Mouse (Mus musculus) heart, postnatal 25 days (tissue): Measurements from ENCODE around the gene Stag2. TPM values are rescaled to one million over a fixed set of nuclear protein-coding genes. Genes with fewer than 3 reads are reported as not detected.

Experiments
- DNase-seq: peaks from one replicate; pipeline ENCODE4 v3.0.0; 2022; ENCODE audit warnings: low spot score
- intact Hi-C: fragments of 180-260 bp; cut with DNase I; formaldehyde crosslinking; loops from one replicate; pipeline ENCODE4 v1.15.1; 2025
- total RNA-seq, 2 experiments: library from RNA; stranded (reverse); gene quantifications; 2 replicates each; pipeline ENCODE4 v1.2.3; 2021

Gene Stag2
- 10 to 100 TPM; 39.9 to 46.0 TPM for total RNA-seq

DNA sequence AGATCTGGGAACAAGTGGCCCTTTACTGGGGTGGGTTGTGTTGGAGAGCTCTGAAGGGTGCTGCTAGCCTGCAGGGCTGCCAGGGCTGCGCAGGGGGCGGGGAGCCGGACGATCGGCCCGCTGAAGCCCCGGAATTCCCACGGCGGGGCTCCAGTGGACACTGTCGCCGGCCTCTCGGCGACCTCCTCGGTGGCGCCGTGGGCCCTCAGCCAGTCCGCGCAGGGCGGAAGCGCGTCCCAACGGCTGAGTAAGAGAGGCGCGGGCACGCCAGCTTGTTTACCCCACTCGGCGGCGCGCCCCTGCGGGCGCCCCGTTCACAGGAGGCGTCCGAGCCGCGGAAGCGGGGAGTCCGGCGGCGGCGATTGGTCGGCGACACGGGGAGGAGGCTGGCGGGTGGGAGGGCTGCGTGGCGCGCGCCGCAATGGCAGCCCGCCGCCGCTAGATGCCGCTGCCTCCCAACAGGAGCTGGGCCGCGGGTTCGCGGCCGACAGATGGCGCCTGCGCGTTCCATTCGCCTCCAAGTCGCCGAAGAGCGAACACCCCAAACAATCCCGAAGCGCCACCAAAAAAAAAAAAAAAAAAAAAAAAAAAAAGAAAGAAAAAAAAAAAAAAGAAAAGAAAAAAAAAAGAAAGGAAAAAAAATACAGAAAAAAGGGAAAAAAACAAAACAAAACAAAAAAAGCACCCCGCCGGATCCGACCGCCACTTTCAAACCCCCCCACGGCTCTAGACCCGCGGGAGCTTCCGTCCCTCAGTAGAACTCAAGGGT is at the start of gene Stag2:
Gene Stag2 (plus strand): TSS at position 530 of the 769 bp plus-strand sequence.
- intact Hi-C loops, result loop anchor here (2.0 kb wide), 3 partner anchors 80 to 116 kb away; partner anchors contain the start of gene Xiap
- peak; percentile 85 for DNase-seq

DNA sequence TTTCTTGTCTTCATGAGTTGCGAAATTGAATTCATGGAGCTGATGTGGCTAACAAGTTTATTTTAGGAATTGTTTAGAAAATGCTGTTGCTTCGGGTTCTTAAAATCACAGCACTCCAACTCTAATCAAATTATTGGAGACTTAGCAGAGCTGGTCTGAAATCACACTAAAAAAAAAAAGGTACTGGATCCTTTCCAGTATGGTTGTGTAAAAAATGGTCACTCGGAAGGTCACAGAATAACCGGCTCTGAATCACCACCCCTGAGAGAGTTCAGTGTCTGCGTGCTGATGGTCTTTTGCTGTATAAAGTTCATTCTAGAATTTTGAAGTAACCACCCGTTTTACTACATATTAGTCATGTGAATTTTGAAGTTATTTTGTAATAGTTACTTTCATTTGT is 42.0 kb upstream of the Stag2 start:
- DNase-seq, result no peak
- intact Hi-C loops, result no loop called here

DNA sequence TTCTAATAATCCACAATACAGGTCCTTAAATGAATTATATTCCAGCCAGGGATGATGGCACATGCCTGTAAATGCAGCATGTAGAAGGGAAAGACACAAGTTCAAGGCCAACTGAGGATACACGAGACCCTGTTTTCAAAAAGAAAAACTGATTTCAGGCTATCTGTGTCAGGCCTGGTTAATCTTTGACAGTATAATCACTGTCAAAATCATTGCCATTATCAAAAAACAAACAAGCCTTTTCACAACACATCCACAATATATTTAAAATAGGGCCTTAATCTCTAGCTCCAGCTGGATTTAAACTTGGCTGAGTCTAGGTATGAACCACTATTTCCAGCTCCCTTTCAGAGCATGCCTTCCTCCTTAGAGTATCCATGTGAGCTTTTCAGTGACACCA is 38.5 kb upstream of the Stag2 start:
- intact Hi-C loops, result no loop called here
- DNase-seq, result no peak

DNA sequence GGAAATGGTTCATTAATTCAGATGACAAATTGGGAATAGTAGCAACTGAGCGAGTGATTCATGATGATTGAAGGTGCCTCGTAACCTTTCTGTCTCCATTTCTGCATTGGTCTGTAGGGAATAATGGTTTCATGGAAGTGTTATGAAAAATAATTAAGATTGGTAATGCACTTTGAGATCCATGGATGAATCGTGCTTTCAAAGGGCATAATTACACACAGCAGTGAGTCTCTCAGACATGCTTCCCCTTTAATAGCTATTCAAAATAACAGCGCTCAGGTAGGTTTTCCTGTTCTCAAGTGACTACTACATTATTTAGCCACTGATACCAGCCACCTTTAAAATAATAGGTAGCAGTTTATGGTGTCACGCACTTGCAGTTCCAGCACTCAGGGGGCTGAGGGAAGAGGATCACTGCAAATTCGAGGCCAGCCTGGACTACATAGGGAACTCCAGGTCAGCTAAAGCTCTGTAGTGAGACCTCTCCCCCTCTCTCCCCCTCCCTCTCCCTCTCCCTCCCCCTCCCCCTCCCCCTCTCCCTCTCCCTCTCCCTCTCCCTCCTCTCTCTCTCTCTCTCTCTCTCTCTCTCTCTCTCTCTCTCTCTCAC is 29.6 kb upstream of the Stag2 start:
- intact Hi-C loops, result no loop called here
- no peak for DNase-seq

DNA sequence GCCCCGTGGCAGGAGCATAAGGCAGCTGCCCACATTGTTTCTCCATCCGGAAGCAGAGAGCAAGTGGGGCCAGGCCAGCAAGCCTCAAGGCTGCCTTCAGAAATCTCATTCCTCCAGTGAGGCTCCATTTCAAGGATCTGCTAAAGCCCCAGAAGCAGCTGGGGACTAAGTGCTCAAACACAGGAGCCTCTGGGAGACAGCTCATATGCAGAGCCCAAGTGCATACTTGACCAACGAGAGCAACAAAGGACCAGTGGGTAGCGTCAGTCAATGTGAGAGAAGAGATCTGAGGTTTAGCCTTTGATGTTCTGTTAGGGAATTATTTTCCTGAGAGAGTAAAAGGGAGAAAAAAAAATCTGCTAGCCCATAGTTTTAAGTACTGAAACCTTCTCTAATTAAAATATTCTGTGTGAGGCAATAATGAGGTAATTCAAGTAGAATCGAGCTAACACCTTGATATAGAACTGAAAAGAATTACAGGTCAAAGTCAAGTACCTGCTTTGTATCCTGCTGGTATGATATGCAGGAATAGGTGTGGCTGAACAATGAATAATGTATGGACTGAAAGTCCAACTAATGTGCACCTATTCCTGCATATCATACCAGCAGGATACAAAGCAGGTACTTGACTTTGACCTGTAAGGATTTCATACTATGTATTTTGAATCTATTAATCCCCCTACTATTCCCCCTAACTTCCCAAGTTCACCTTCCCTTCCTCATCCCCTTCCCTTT is 24.0 kb upstream of the Stag2 start:
- no peak for DNase-seq
- intact Hi-C loops, result no loop called here

DNA sequence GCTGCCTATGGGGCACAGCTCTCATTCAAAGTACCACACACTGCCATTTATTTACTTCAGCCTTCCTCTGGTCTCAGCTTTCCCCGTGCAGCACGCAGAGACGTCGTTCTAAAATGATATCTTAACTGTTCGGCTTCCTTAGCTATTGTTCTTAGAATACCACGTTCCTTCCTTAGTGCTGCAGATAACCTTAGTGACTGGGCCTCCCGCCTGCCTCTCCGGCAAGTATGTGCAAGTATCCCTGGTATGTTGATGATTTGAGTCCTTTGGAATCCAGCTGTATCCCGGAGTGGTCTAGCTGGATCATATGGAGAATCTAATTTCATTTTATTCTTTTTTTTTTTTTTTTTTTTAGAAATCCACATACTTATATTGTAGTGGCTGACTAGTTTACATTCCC is 9.2 kb upstream of the Stag2 start:
- intact Hi-C loops, result loop anchor here (5.0 kb wide), 1 partner anchor 38 kb away; no protein-coding TSS in a partner anchor
- DNase-seq, result no peak

DNA sequence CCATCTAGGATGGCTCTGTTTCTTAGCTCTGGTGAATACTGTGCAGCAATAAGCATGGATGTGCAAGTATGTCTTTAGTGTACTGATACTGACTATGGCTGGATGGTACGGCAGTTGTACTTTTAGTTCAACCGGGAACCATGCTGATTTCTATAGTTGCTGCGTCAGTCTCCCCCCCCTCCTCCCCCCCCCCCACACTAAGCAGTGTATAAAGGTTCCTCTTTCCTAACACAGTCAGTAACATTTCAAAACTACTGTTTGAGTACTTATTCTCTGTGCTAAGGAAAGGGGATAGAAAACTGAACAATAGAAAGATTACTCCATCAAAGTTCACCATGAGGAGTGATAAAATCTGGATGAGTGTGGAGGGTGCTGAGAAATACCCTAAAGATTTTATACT is 6.5 kb upstream of the Stag2 start:
- intact Hi-C loops, result loop anchor here (5.0 kb wide), 1 partner anchor 40 kb away; no protein-coding TSS in a partner anchor
- DNase-seq, result no peak

DNA sequence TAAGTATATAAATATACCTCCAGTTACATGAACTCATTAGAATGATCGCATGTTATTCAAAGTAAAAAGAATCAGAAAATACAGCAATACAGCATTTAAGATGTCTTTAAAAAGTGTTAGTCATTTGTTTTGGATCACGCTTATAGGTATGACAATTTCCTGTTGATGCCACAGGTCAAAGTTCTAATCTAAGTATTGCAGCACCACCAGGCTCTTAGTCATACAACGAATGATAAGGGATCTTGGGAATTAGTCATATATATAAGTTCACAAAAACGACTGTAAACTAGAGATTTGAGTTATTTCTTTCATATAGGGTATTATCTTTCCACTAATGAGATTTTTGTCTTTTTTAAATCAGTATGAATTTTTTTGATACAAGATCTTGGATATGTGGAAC is 5.1 kb upstream of the Stag2 start:
- no peak for DNase-seq
- intact Hi-C loops, result loop anchor here (5.0 kb wide), 1 partner anchor 42 kb away; no protein-coding TSS in a partner anchor

DNA sequence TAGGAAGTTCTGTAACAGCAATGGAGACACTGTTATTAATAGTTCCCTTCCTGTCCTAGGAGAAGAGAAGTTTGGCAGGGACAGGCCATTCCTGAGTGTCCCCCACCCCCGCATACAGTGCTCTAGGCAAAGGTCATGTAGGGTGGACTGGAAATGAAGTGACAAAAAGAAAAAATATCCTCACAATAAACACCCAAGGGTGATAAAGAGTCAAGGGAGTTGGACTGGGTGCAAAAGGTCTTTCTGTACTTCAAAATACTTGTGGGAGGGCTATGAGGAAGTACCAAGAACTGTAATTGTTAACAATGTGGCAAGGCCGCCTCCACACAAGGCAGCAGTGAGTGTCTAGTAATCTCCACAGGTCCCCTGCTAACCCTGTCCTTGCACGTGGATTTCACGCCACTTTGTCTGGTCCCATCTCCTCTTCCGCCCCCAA is 1.1 kb upstream of the Stag2 start:
- intact Hi-C loops, result loop anchor here (2.0 kb wide), 3 partner anchors 79 to 115 kb away; partner anchors contain the start of gene Xiap

DNA sequence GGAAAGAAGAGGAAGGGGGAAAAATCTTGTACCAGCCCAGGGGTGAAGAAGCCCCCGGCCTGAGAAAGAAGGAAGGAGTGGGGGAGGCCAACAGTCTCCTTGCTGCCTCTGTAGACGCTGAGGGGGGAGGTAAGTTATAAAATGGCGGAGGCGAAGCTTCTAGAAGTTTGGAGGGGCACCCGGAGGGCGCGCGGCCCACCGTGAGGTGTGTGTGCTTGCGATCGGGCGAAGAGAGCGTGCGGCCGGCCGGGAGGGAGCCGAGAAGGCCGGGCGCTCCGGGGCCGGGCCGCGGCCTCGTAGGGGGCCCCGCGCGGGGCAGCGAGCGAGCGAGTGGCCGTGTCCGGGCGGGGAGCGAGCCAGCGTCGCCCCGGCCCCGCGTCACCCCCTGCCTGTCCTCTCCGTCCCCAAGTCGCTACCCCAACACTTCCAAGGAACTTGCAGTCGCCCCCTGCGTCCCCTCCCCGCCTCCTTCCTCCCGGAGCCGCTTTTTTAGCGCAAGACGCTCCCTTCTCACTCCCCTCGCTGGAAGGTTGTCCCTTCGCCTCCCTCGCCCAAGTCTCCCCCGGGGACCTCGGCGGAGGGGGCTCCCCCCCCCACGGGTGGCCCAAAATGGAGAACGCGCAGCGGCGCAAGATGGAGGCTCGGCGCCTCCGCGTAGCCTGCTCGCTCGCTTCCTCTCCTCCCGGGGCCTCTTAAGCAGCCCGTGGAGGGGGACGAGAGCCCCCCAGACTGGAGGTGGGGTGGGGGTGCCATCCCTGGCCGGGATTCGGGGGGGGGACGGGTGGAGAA is 634 bp downstream of the Stag2 start:
- peak; percentile 26 for DNase-seq
- intact Hi-C loops, result loop anchor here (2.0 to 5.0 kb wide), 4 partner anchors 81 to 117 kb away; partner anchors contain the start of gene Xiap

More for the DNA sequence above, 1.1 kb upstream of the Stag2 start:
- DNase-seq, result peak; percentile 2

DNA sequence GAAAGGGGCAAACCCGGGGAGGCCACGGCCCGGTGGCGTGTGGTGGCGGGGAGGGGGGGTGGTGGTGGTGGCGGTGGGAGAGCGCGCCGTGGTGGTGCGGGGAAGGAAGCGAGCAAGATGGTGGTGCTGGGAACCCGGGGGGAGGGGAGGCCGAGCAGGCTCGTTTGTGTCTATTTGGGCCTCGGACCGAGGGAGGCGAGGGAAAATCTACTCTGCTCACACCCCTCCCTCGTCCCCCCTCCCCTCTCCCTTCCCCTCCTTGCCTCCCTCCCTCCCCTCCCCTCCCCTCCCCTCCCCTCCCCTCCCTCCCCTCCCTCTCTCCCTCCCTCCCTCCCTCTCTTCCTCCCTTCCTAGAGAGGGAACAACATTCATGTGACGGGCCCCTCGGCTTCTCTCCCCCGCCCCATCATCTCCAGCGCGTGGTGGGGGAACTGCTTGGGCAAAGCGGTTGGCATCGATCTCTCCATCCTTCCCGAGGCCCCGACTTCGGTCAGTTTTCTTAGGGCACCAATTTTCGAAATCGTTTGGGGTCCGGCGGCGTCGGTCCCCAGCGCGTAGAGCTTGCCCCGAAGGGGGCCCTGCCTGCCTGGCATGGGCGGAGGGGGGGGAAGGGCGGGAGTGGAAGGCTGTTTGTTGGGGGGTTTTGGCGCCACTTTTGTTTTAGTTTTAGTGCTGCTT is 1.4 kb downstream of the Stag2 start:
- intact Hi-C loops, result loop anchor here (5.0 kb wide), 1 partner anchor 97 kb away; no protein-coding TSS in a partner anchor
- DNase-seq, result peak; percentile 40

DNA sequence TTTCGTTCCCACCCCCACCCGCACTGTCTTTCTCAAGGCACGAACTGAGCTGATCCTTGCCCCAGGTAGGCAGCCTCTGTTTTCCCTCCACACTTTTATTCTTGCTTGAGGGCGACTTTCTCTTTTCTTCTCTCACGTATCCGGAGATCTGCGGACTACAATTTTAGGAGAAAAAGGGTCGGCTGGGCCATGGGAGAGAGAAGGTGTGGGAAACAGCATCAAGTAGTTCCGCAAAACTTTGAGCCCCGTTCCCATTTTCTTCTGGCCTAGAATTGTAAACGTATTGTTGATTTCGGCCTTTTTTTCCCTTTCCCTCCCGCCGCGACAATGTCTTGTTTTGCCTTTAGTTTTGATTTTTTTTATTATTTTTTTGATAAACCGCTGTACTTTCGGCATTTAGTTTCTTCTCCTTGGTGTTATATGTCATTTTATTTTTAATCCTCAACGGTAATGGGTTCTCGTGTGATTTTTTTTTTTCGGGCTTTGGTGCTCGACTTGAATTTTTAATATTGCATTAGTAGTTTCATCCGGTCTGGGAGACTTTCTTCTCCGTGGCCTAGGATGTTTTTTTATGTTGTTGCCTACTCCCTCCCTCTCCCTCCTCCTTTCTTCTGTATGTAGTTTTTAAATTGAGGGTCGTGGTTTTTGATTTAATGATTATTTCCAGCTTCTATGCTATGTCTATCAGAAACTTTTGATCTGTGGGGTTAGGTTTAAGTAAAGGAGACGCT is 2.1 kb downstream of the Stag2 start:
- intact Hi-C loops, result loop anchor here (5.0 kb wide), 1 partner anchor 96 kb away; no protein-coding TSS in a partner anchor
- no peak for DNase-seq

DNA sequence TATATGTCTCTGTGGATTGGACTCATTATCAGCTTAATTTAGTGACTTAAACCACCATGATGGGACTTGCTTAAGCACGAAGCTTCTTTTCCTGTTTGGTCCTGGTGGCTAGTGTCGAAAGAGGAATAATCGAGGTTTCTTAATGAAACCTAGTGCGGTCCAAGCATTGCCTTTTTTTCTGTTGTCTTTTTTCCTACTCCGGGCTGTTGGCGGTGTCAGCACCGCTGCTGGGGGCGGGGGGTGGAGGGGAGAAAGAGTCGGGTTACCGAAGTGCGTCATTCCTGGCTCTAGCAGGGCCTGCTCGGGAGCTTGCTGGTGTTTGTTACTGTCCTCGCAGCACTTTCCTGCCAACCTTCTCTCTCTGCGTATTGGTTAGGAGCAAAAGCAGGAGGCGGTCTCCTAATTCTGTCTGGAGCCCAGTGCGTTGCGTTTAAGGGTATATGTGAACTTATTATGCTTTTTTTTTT is 2.8 kb downstream of the Stag2 start:
- intact Hi-C loops, result loop anchor here (5.0 kb wide), 1 partner anchor 95 kb away; no protein-coding TSS in a partner anchor
- DNase-seq, result peak; percentile 74

DNA sequence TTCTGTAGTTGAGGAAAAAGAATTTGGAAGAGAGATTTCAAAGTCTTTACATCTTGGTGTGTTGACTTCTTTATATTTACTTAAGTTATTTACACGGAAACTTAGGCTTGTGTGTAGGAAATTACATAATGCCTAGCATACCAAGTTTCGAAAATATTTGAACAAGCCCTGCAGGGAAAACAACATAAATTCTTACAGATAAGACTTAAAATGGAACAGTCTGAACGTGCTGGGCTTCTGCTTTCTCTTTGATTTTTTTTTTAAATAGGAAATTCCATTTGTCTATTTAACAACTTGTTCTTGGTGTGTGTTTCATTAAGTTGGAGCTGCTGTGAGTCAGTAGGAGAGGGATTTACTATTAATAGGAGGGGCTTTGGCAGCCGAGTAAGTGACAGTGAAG is 3.9 kb downstream of the Stag2 start:
- DNase-seq, result no peak

DNA sequence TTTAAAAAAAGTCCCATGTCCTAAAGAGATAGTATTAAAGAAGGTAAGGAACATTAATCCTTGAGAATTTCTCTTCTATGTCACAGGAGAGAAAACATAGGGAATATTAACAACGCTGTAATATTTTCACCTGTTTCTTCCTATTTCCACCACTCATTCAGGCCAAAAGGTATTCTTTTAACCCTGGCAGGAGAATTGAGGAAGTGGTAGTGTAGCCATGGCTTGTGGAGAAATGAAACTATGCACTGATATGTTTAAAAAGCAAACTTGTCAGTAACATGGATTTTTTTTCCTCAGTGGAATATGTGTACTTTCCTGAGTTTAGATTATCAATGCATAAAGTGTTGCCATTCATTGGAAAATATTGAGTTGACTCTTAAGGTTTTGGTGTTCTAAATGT is 16.3 kb downstream of the Stag2 start:
- intact Hi-C loops, result no loop called here
- no peak for DNase-seq

More for the DNA sequence above, 3.9 kb downstream of the Stag2 start:
- intact Hi-C loops, result loop anchor here (5.0 kb wide), 1 partner anchor 94 kb away; no protein-coding TSS in a partner anchor

DNA sequence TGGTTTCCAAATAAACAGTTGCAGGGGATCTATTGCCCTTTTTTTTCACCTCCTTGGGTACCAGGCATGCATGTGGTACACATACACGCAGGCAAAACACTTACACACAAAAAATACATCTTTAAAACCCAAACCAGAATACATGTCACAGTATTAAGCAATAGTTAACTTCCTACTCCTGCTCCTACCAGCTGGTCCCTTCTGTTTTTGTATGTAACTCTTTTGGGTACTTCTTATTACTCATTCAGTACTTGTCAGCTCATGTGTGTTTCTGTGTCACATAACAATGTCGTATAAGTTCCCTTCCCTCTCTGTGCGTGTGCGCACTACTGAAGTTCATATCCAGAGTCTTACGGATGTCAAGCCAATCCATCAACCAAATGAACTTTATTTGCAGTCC is 21.7 kb downstream of the Stag2 start:
- intact Hi-C loops, result no loop called here
- DNase-seq, result no peak

DNA sequence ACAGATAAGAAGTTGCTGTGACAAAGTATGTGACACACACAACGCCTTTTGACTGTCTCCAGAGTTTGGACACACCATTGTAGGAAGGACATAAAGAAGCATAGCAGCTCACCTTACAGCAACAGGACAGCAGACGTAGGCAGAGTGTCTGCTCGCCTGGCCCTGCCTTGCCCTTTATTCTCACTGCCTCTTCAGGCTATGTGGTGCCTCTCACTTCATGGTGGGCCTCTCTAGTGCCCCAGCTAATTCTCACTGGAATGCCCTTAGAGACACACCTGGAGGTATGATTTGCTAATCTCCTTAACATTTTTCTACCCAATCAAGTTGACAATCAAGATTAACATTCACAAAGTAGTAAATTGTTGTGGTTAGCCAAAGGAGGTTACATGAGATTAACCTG is 38.5 kb downstream of the Stag2 start:
- DNase-seq, result no peak
- intact Hi-C loops, result no loop called here

DNA sequence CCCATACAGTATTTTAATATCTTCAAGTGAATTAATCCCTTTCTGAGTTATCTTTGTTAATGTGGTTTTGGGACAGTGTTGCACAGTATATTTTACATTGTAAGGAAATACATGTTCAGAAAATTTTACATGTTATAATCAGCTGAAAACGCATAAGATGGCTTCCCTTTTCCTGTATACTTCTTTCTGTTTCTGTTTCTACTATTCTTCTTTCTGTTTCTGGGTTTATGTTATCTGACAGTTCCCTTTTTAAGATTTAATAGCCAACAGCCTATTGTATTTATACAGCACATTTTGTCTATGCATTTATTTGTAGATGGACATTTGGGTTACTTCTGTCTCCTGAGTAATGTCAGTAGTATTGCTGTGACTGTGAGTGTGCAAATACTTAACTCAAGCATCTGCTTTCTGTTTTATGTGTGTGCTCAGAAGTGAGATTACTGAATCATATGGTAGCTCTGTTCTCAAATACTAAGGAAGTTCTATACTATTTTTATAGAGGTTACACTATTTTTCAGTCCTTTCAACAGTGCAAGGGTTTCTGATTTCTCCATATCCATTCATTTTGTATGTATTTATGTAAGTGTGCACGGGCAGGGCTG is 39.8 kb downstream of the Stag2 start:
- intact Hi-C loops, result no loop called here
- no peak for DNase-seq
